Mouse (Mus musculus) heart, embryonic 16.5 days (tissue): ENCODE measurements around the gene Idh2. TPM values are rescaled to one million over a fixed set of nuclear protein-coding genes. Genes with fewer than 3 reads are reported as not detected.
"Not testable (repeated sequence)": the region's sequence is repeated elsewhere in the genome, so short reads cannot be mapped to it uniquely, and the experiment has no call there.

Source experiments
- ATAC-seq: fragments of 200-750 bp; cut with Nextera tagmentation; replicated peaks from 2 replicates; pipeline ENCODE4 v1.8.0; 2017; ENCODE audit warnings: moderate number of reproducible peaks; ENCODE audit not compliant: insufficient read depth, low FRiP score; ENCODE audit errors: extremely low read depth
- H3K27ac ChIP-seq: fragments of 300-500 bp; sonication (generic); 2 replicates; pipeline ENCODE4 v1.5.1; 2014; ENCODE audit warnings: mild to moderate bottlenecking, low read length, control low read depth, moderate library complexity
- H3K27me3 ChIP-seq: fragments of 300-500 bp; sonication (generic); 2 replicates; pipeline ENCODE4 v1.6.1; 2014; ENCODE audit warnings: low read length, mixed read lengths; ENCODE audit not compliant: control insufficient read depth, insufficient read depth
- H3K36me3 ChIP-seq: fragments of 300-500 bp; sonication (generic); 2 replicates; pipeline ENCODE4 v1.6.1; 2014; ENCODE audit not compliant: control insufficient read depth, insufficient read depth
- H3K4me1 ChIP-seq: fragments of 300-500 bp; sonication (generic); 2 replicates; pipeline ENCODE4 v1.6.1; 2014; ENCODE audit warnings: low read length, mixed read lengths; ENCODE audit not compliant: control insufficient read depth, insufficient read depth
- H3K4me2 ChIP-seq: fragments of 300-500 bp; sonication (generic); 2 replicates; pipeline ENCODE4 v1.6.1; 2014; ENCODE audit warnings: low read depth, mild to moderate bottlenecking, control low read depth, low read length
- H3K4me3 ChIP-seq: fragments of 300-500 bp; sonication (generic); 2 replicates; pipeline ENCODE4 v1.5.1; 2014; ENCODE audit warnings: mild to moderate bottlenecking, control low read depth, low read length
- H3K9ac ChIP-seq: fragments of 300-500 bp; sonication (generic); 2 replicates; pipeline ENCODE4 v1.6.1; 2014; ENCODE audit warnings: low read length, control low read depth
- H3K9me3 ChIP-seq: fragments of 300-500 bp; sonication (generic); replicated peaks from 2 replicates; pipeline ENCODE4 v1.6.1; 2016; ENCODE audit warnings: low read length; ENCODE audit not compliant: control insufficient read depth
- WGBS: fragments of 180-500 bp; shearing (Covaris S2); extraction: QIAGEN DNeasy Blood & Tissue Kit; methylation state at CpG from one replicate; pipeline ENCODE4 v1.1.7; 2014; 5-methylcytosine and 5-hydroxymethylcytosine counted together
- polyA plus RNA-seq: library from polyadenylated mRNA; unstranded; fragments of >200 nt; fragmentation: Nextera tagmentation; extraction: Ambion mirVana; gene quantifications from 2 replicates; pipeline ENCODE4 v1.2.1, GENCODE M21; 2015

The Idh2 gene
- polyA plus RNA-seq, 1 experiment from 2014 or later, result 2,782 TPM

DNA sequence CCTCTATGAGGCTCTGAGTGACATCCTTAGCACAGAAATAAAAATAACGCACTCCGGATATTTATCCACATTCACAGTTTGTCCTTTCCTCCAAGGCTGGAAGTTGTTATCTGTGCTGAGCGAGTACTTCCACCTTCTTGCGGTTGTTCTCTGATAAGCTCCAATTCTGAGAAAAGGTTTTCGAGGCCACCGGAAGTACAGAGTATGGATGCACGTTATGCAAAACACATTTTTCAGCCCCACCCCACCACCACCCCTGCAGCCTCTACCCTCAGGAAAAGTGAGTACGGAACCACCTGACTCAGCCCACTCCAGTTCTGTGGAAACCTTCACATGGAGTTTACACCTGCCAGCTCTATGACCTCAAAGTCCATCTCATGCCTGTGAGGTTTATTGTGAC lies 30.9 kb upstream of the Idh2 start:
- 59% methylated on average over 8 of the region's 8 CpGs for WGBS
- no peak overlapping the region for H3K27ac ChIP-seq
- no peak overlapping the region for H3K4me2 ChIP-seq
- no peaks in the 10 kb centered on the region for H3K27me3 ChIP-seq
- no peak overlapping the region for H3K9ac ChIP-seq
- H3K9me3 ChIP-seq, result no peaks in the 10 kb centered on the region
- ATAC-seq, result no peak
- H3K36me3 ChIP-seq, result no peaks in the 10 kb centered on the region
- H3K4me3 ChIP-seq, result no peak overlapping the region
- peaks cover 4% of the 10 kb centered on the region; the same call in 1 of the 2 replicates for H3K4me1 ChIP-seq

DNA sequence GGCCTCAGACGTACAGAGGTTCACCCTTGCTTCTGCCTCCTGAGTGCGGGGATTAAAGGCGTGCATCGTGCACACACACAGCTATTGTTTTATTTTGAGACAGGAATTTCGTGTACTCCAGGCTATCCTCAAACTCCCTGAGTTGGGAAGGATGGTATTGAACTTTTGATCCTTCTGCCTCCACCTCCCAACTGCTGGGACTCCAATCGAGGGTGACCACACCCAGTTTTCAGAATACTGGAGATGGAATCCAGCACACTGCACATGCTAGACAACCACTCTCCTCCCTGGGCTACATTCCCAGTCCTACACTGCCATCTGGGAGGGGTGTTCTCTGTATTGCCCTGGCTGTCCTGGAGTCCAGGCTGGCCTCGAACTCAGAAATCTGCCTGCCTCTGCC lies 29.5 kb upstream of the Idh2 start:
- H3K4me3 ChIP-seq, result no peak overlapping the region
- ATAC-seq, result no peak
- H3K27ac ChIP-seq, result no peak overlapping the region
- H3K27me3 ChIP-seq, result no peaks in the 10 kb centered on the region
- H3K36me3 ChIP-seq, result no peaks in the 10 kb centered on the region
- no peak overlapping the region for H3K9ac ChIP-seq
- H3K9me3 ChIP-seq, result no peaks in the 10 kb centered on the region
- WGBS, result 92% methylated on average over 7 of the region's 7 CpGs
- H3K4me2 ChIP-seq, result no peak overlapping the region
- peaks cover 4% of the 10 kb centered on the region; the same call in 1 of the 2 replicates for H3K4me1 ChIP-seq

DNA sequence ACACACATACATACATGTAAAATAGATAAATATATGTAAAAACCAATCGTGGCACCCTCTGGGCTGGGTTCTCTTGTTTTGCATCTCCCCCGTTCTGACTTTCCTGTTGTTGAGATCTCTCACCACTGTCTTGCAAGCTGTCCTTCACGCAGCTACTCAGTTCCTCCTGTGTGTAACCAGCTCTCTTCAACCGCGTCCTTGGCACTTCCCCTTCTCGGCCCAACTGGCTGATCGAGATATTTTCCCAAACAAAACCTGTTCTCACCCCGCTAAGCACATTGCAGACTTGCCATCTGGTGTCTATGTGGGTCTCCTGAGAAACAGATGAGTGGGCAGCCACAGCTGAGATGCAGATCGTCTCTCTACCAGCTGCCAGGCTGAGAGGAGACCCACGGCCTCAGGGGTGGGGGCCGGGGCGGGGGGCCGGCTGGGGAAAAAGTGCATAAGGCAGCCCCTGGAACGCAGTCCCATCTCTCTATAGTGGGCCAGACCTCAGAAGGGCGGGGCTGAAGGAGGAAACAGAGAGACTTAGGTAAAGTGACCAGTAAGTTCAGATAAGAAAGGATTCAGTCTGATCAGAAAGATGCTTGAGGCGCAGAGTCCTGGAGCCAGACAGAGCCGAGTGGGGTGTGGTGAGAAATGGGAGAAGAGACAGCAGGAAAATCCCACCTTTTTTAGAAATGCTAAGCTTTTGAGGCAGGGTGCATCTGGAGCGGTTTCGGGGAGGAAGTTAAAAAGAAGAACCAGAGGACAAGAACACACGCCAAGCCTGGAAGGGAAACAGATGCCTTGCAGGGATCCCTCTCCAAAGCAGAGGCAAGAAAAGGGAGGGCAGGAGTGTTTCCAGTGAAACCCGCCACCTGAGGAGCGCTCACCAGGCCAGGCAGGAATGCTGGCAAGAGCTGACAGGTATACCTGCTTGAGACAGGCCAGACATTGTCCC lies 28.4 kb upstream of the Idh2 start:
- Histone ChIP-seq H3K27me3 (no peaks in the 10 kb centered on the region), H3K4me3 (no peak overlapping the region), H3K9ac (peak overlapping the region; percentile 49), H3K36me3 (no peaks in the 10 kb centered on the region), H3K4me1 (peaks cover 4% of the 10 kb centered on the region; the same call in 1 of the 2 replicates), H3K27ac (peak overlapping the region; percentile 67), H3K4me2 (peak overlapping the region; percentile 21; the same call in 1 of the 2 replicates), H3K9me3 (no peaks in the 10 kb centered on the region)
- WGBS, result 36% methylated on average over 22 of the region's 22 CpGs
- ATAC-seq, result no peak

DNA sequence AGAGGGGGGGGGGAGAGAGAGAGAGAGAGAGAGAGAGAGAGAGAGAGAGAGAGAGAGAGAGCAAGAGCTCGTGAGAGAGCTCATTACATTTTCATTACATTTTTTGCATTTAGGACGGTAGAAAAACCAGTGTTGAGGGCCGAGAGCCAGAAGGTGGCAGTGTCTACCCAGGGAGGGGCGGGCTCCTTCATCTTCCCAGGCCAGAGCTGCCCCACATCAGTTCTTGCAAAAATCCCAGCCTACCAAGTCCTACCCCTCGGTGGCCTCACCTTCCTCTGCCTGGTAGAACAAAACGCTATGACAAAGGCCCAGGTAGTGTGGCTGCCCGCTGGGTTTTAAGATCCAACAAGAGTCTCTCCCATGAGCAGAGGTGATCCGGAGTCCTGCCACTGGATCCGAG lies 25.6 kb upstream of the Idh2 start:
- Histone ChIP-seq H3K9ac (no peak overlapping the region), H3K4me2 (no peak overlapping the region)

DNA sequence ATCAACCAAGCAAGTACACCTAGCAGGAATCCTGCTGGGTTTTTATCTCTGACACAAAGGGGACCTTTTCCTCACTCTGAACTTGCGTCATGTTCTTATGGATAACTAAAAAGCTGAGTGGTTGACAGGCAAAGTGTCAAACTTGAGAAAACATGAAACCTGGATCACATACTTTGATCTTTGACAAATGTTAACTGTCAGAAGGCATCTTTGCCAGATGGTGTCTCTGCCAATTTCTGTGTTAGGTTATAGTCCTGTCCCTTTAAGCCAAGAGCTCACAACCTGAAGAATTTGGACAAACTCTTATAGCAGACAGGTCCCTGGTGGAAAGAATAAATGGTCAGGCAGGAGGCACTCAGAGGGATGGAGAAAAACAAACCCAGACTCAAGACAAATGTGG lies 23.2 kb upstream of the Idh2 start:
- H3K36me3 ChIP-seq, result no peaks in the 10 kb centered on the region
- no peak overlapping the region for H3K4me2 ChIP-seq
- H3K9me3 ChIP-seq, result peaks cover 15% of the 10 kb centered on the region
- no peak for ATAC-seq
- H3K4me1 ChIP-seq, result peaks cover 16% of the 10 kb centered on the region
- WGBS, result 79% methylated on average over 1 of the region's 1 CpGs
- no peak overlapping the region for H3K4me3 ChIP-seq
- no peaks in the 10 kb centered on the region for H3K27me3 ChIP-seq
- H3K9ac ChIP-seq, result no peak overlapping the region
- H3K27ac ChIP-seq, result no peak overlapping the region

More for the DNA sequence above, 25.6 kb upstream of the Idh2 start:
- H3K4me3 ChIP-seq, result no peak overlapping the region
- no peak overlapping the region for H3K27ac ChIP-seq
- H3K36me3 ChIP-seq, result no peaks in the 10 kb centered on the region
- 12% methylated on average over 9 of the region's 9 CpGs for WGBS
- peak; percentile 68 for ATAC-seq
- H3K9me3 ChIP-seq, result peaks cover 15% of the 10 kb centered on the region
- peaks cover 4% of the 10 kb centered on the region; the same call in 1 of the 2 replicates for H3K4me1 ChIP-seq
- H3K27me3 ChIP-seq, result no peaks in the 10 kb centered on the region

DNA sequence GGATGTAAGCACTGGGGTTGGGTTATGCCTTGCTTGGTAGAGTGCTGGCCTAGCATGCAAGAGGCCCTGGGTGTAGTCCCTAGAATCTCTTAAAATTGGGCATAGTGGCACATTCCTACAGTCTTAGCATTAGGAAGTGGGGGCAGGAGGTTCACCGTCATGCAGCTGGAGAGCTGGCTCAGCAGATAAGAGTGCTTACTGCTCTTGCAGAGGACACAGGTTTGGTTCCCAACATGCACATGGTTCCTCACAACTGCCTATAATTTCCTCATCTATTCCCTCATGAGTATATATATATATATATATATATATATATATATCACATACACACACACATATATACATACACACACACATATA lies 20.0 kb upstream of the Idh2 start:
- Histone ChIP-seq H3K4me3 (no peak overlapping the region), H3K27ac (peak overlapping the region; percentile 93), H3K27me3 (no peaks in the 10 kb centered on the region), H3K9ac (peak overlapping the region; percentile 51; the same call in 1 of the 2 replicates), H3K4me2 (no peak overlapping the region), H3K9me3 (peaks cover 15% of the 10 kb centered on the region), H3K36me3 (no peaks in the 10 kb centered on the region), H3K4me1 (peaks cover 17% of the 10 kb centered on the region)
- WGBS, result 21% methylated on average over 1 of the region's 1 CpGs
- no peak for ATAC-seq

DNA sequence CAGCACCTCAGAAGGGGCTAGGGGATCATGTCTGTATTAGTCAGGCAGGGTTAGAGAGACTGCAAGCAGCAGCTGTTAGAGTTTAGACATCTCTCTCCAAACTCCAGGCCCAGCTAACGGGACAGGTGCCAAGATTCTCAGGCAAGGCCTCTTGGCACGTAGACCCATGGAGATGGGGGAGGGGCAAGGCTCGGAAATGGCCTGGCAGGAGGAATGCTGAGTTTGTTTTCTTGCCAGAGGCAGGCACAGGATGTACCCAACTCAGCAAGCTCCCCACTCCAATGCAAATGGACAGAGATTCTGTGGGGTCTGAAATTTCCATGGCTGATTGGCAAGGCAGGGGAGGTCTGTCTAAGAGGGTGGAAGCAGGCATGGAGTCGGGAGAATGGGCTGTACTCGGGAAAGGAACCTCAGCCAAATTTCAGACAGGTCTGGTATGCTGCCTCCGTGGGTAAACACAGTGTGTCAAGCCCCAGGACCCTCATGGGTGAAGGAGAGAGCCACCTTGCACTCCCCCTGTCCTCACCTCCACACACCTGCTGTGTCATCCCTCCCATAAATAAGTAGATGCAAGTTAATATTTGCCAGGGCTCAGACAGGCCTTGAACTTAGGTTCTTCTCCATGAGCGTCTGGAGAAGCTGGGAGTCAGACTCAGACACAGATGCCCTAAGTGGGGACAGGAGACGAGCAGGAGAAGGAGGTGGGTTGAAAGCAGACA lies 19.4 kb upstream of the Idh2 start:
- H3K9ac ChIP-seq, result peak overlapping the region; percentile 51
- no peaks in the 10 kb centered on the region for H3K27me3 ChIP-seq
- no peak overlapping the region for H3K4me3 ChIP-seq
- H3K36me3 ChIP-seq, result no peaks in the 10 kb centered on the region
- ATAC-seq, result peak; percentile 76
- H3K9me3 ChIP-seq, result peaks cover 15% of the 10 kb centered on the region
- H3K4me1 ChIP-seq, result peaks cover 20% of the 10 kb centered on the region
- peak overlapping the region; percentile 93 for H3K27ac ChIP-seq
- 14% methylated on average over 8 of the region's 8 CpGs for WGBS
- H3K4me2 ChIP-seq, result peak overlapping the region; percentile 22

DNA sequence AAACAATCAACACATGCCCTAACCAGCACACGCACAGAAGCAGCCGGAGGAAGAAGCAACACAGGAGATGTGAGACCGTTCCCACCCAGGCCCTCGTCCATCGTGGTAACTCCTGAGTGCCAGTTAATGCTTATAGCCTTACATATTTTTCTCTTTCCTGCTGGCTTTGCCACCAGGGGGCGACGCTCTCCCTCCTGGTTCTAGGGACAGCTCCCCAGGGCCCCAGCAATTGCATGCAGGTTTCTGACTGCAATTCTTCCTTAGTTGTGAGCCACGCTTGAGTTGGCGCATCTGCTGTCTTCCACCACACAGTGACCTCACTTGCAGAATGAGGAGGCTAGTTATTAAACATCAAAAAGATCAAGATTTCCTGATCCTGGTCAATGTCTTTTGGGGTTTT lies 17.3 kb upstream of the Idh2 start:
- Histone ChIP-seq H3K4me3 (no peak overlapping the region), H3K27ac (no peak overlapping the region), H3K9me3 (peaks cover 13% of the 10 kb centered on the region), H3K4me1 (peaks cover 29% of the 10 kb centered on the region), H3K9ac (no peak overlapping the region), H3K4me2 (no peak overlapping the region), H3K36me3 (no peaks in the 10 kb centered on the region), H3K27me3 (no peaks in the 10 kb centered on the region)
- ATAC-seq, result no peak
- WGBS, result 59% methylated on average over 9 of the region's 9 CpGs

DNA sequence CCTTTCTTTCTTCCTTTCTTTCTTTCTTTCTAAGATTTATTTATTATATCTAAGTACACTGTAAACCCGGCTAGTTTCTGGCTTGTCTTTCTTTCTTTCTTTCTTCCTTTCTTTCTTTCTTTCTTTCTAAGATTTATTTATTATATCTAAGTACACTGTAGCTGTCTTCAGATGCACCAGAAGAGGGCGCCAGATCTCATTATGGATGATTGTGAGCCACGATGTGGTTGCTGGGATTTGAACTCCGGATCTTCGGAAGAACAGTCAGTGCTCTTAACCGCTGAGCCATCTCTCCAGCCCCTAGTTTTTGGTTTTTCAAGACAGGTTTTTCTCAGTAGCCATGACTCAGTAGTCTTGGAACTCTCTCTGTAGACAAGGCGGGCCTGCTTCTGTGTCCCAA lies 16.1 kb upstream of the Idh2 start:
- not testable (repeated sequence) for H3K4me2 ChIP-seq, H3K9ac ChIP-seq, H3K36me3 ChIP-seq, H3K9me3 ChIP-seq, H3K27me3 ChIP-seq, ATAC-seq, H3K4me3 ChIP-seq
- H3K4me1 ChIP-seq, result peaks cover 29% of the 10 kb centered on the region
- peak overlapping the region; percentile 93 for H3K27ac ChIP-seq
- 69% methylated on average over 7 of the region's 7 CpGs for WGBS
